Mouse (Mus musculus) forebrain, embryonic 16.5 days (tissue): ENCODE results near the gene H1f0. TPM values are rescaled to one million over a fixed set of nuclear protein-coding genes. Genes with fewer than 3 reads are reported as not detected.
A peak's percentile ranks its signal among the peaks of the same experiment; 100 is the strongest.

Source experiments
- ATAC-seq: fragments of 200-750 bp; cut with Nextera tagmentation; 2 replicates; pipeline ENCODE4 v1.8.0; 2017; ENCODE audit warnings: mild to moderate bottlenecking, moderate library complexity
- H3K27ac ChIP-seq: fragments of 300-500 bp; sonication (generic); 2 replicates; pipeline ENCODE4 v1.5.1; 2014; ENCODE audit warnings: low read length, control low read depth
- H3K27me3 ChIP-seq: fragments of 300-500 bp; sonication (generic); replicated peaks from 2 replicates; pipeline ENCODE4 v1.6.1; 2014; ENCODE audit warnings: low read length; ENCODE audit not compliant: control insufficient read depth, insufficient read depth
- H3K36me3 ChIP-seq: fragments of 300-500 bp; sonication (generic); 2 replicates; pipeline ENCODE4 v1.6.1; 2014; ENCODE audit not compliant: control insufficient read depth, insufficient read depth
- H3K4me1 ChIP-seq: fragments of 300-500 bp; sonication (generic); replicated peaks from 2 replicates; pipeline ENCODE4 v1.6.1; 2014; ENCODE audit warnings: low read length; ENCODE audit not compliant: control insufficient read depth, insufficient read depth
- H3K4me2 ChIP-seq: fragments of 300-500 bp; sonication (generic); 2 replicates; pipeline ENCODE4 v1.6.1; 2014; ENCODE audit warnings: mild to moderate bottlenecking, low read length, control low read depth
- H3K4me3 ChIP-seq: fragments of 300-500 bp; sonication (generic); replicated peaks from 2 replicates; pipeline ENCODE4 v1.5.1; 2014; ENCODE audit warnings: mild to moderate bottlenecking, low read length, control low read depth
- H3K9ac ChIP-seq: fragments of 300-500 bp; sonication (generic); replicated peaks from 2 replicates; pipeline ENCODE4 v1.6.1; 2014; ENCODE audit warnings: low read depth, low read length, control low read depth
- H3K9me3 ChIP-seq: fragments of 300-500 bp; sonication (generic); 2 replicates; pipeline ENCODE4 v1.6.1; 2016; ENCODE audit warnings: low read length; ENCODE audit not compliant: control insufficient read depth
- WGBS: fragments of 180-500 bp; shearing (Covaris S2); extraction: QIAGEN DNeasy Blood & Tissue Kit; methylation state at CpG from one replicate; pipeline ENCODE4 v1.1.7; 2014; 5-methylcytosine and 5-hydroxymethylcytosine counted together
- polyA plus RNA-seq: library from polyadenylated mRNA; unstranded; fragments of >200 nt; fragmentation: Nextera tagmentation; extraction: Ambion mirVana; gene quantifications from 2 replicates; pipeline ENCODE4 v1.2.1, GENCODE M21; 2015

Gene H1f0
- polyA plus RNA-seq, 1 experiment from 2014 or later, result 403 TPM

DNA sequence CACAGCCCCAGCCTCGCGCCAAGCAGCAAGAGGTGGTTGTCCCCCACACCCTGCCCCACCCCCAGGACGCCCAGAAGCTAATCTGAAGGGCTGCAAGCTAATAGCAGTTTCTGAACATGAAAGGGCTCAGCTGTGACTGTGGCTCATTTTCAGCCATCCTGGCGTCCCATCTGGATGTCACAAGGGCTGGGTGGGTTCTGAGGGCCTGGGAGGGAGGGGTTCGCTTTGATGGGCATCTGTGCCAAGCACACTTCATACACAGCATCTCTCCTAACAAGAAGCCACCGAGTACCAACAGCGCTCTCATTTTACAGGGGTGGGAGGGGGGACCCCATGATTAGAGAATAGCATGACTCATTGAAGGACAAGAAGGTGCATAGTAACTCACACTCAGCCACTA lies 14.9 kb upstream of the H1f0 start:
- Histone ChIP-seq H3K9ac (no peak overlapping the region), H3K4me1 (peaks cover 8% of the 10 kb centered on the region; the same call in 1 of the 2 replicates), H3K9me3 (no peaks in the 10 kb centered on the region), H3K4me2 (no peak overlapping the region), H3K27me3 (no peaks in the 10 kb centered on the region), H3K36me3 (no peaks in the 10 kb centered on the region), H3K4me3 (no peak overlapping the region), H3K27ac (no peak overlapping the region)
- peak; percentile 38 for ATAC-seq
- WGBS, result 50% methylated on average over 7 of the region's 7 CpGs

DNA sequence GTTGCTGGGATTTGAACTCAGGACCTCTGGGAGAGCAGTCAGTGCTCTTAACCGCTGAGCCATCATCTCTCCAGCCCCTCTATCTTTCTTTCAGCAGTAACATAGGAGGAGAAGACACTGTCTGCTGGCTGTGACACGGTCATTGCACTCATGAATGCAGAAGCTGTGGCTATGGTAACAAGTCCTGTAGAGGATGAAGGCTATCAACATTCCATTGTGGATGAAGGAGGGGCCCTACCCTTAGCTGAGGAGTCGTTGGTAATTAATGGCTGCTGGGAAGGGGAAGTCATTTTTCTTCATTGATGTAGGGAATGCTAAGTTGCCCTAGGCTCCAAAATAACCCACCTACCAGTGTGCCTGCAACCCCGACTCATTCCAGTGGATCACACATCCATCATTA lies 10.1 kb upstream of the H1f0 start:
- 42% methylated on average over 4 of the region's 4 CpGs for WGBS
- Histone ChIP-seq H3K36me3 (no peaks in the 10 kb centered on the region), H3K4me3 (no peak overlapping the region), H3K27me3 (no peaks in the 10 kb centered on the region), H3K4me1 (peaks cover 5% of the 10 kb centered on the region; the same call in 1 of the 2 replicates), H3K9me3 (no peaks in the 10 kb centered on the region), H3K4me2 (no peak overlapping the region), H3K9ac (no peak overlapping the region), H3K27ac (no peak overlapping the region)
- ATAC-seq, result no peak

DNA sequence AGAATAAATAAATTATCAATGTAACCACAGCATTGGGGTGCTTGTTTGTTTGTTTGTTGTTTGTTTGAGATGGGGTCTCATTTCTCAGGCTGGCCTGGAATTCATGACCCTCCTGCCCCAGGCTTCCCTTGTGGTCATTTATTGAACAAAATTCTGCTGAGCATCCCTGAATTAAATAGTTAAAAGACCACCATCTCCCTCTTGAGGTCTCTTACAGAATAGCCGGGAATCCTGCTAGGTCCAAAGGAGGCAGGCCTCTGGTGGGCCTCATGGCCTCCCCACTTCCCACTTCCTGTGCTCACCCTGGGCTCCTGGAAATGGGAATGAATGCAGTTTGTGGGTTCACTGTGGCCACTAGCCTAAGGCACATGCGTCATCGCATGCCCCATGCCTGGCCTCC lies 9.4 kb upstream of the H1f0 start:
- no peak overlapping the region for H3K27ac ChIP-seq
- no peak overlapping the region for H3K4me2 ChIP-seq
- H3K27me3 ChIP-seq, result no peaks in the 10 kb centered on the region
- no peaks in the 10 kb centered on the region for H3K36me3 ChIP-seq
- no peak overlapping the region for H3K4me3 ChIP-seq
- 63% methylated on average over 3 of the region's 3 CpGs for WGBS
- H3K4me1 ChIP-seq, result no peaks in the 10 kb centered on the region
- no peaks in the 10 kb centered on the region for H3K9me3 ChIP-seq
- H3K9ac ChIP-seq, result no peak overlapping the region
- ATAC-seq, result no peak

DNA sequence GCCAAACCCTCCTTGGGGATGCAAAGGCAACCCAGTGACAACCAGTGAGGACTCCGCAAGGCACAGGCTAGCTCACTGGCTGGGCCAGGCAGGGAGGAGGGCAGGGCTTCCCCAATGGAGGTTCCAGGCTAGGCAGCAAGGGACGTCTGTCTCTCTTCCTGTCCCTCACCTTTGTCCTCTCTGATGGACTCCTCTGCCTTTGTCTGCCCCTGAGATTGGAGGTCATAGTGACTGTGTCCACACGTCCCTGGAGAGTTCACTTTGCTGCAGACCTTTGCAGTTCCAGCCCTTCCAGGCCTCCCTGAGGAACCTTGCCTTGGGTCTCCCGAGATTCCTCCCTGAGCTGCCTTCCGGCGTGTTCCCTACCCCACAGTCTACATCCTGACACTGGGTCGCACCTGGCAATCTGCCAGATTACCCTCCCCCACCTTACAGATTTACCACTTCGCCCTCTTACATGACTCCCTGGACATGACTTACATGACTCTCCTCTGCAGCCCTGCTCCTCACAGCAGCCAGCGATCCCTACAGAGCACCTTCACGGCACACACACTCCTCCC lies 5.5 kb upstream of the H1f0 start:
- Histone ChIP-seq H3K4me3 (no peak overlapping the region), H3K27me3 (no peaks in the 10 kb centered on the region), H3K27ac (no peak overlapping the region), H3K9ac (no peak overlapping the region), H3K36me3 (no peaks in the 10 kb centered on the region), H3K4me1 (peaks cover 19% of the 10 kb centered on the region), H3K9me3 (no peaks in the 10 kb centered on the region), H3K4me2 (no peak overlapping the region)
- ATAC-seq, result no peak
- 65% methylated on average over 10 of the region's 10 CpGs for WGBS

DNA sequence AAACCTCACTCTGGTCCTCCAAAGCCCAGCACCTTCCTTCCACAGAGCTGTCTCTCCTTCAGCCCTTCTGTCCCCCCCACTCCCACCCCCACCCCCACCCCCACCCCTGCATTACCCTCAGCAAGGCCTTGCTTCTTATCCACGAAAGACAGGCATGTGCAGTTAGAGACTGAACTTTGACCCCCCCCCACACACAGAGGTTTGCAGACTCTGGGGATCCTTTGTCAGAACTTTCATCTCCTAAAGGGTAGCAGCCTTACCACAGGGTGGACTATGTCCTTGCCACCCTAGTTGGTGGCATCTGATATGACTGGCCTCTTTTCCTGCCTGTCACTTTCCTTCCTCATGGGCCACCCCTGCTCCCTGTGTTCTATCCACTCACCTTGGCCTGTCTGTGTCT lies 4.9 kb upstream of the H1f0 start:
- no peak for ATAC-seq
- H3K9me3 ChIP-seq, result no peaks in the 10 kb centered on the region
- 75% methylated on average over 1 of the region's 1 CpGs for WGBS

DNA sequence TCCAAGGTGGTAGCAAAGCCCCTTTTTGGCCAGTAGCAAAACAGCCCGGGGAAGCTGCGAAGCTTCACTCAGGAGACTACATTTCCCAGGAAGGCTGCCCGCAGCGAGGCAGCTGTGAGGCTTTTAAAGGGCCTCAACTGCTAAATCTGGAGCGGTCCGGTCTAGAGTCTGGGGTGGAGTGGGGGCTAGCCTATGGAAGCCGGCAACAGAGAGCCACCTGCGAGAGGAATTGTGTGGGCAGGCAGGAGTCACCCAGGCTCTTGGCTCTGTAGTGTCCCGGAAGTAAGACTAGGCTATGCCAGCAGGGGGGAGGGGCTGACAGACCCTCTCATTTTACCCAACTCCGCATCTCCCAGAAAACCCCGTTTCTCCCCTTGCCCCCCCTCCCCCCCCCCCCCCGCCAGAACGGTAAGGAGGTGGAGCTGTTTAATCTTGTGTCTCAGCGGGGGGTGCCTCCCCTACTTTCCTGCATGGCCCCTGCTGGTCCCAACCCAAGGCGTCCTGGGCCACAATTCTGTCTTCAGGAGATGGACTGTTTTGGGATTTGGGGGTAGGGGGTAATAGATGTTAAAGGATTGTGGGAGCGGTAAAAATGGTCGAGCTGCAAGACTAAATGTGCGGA lies 2.5 kb upstream of the H1f0 start:
- peaks cover 34% of the 10 kb centered on the region for H3K4me1 ChIP-seq
- H3K36me3 ChIP-seq, result no peaks in the 10 kb centered on the region
- H3K4me2 ChIP-seq, result peak overlapping the region; percentile 39
- H3K9me3 ChIP-seq, result no peaks in the 10 kb centered on the region
- no peaks in the 10 kb centered on the region for H3K27me3 ChIP-seq
- no peak for ATAC-seq
- no peak overlapping the region for H3K27ac ChIP-seq
- peak overlapping the region; percentile 17; the same call in 1 of the 2 replicates for H3K4me3 ChIP-seq
- peak overlapping the region; percentile 32; the same call in 1 of the 2 replicates for H3K9ac ChIP-seq
- 13% methylated on average over 15 of the region's 18 CpGs for WGBS

More for the DNA sequence above, 4.9 kb upstream of the H1f0 start:
- H3K36me3 ChIP-seq, result no peaks in the 10 kb centered on the region
- peaks cover 20% of the 10 kb centered on the region for H3K4me1 ChIP-seq
- H3K4me3 ChIP-seq, result no peak overlapping the region
- H3K9ac ChIP-seq, result no peak overlapping the region
- H3K27me3 ChIP-seq, result no peaks in the 10 kb centered on the region
- H3K27ac ChIP-seq, result no peak overlapping the region
- no peak overlapping the region for H3K4me2 ChIP-seq

GRCm38 (mm10) chr15:79026511-79027290 lies 1.5 kb upstream of the H1f0 start:
- peak overlapping the region; percentile 85 for H3K4me2 ChIP-seq
- H3K4me1 ChIP-seq, result peaks cover 40% of the 10 kb centered on the region
- peak overlapping the region; percentile 82 for H3K4me3 ChIP-seq
- H3K9ac ChIP-seq, result peak overlapping the region; percentile 93; the same call in 1 of the 2 replicates
- no peaks in the 10 kb centered on the region for H3K27me3 ChIP-seq
- H3K36me3 ChIP-seq, result no peaks in the 10 kb centered on the region
- ATAC-seq, result no peak
- 32% methylated on average over 14 of the region's 14 CpGs for WGBS
- no peaks in the 10 kb centered on the region for H3K9me3 ChIP-seq
- H3K27ac ChIP-seq, result peak overlapping the region; percentile 82; the same call in 1 of the 2 replicates

- peak; percentile 9; the same call in 1 of the 2 replicates for ATAC-seq
- H3K4me3 ChIP-seq, result peak overlapping the region; percentile 82
- H3K27ac ChIP-seq, result peak overlapping the region; percentile 82
- H3K27me3 ChIP-seq, result no peaks in the 10 kb centered on the region
- H3K9ac ChIP-seq, result peak overlapping the region; percentile 93
- H3K4me1 ChIP-seq, result peaks cover 47% of the 10 kb centered on the region
- 6% methylated on average over 44 of the region's 46 CpGs for WGBS
- peak overlapping the region; percentile 85 for H3K4me2 ChIP-seq
- H3K36me3 ChIP-seq, result no peaks in the 10 kb centered on the region
- H3K9me3 ChIP-seq, result no peaks in the 10 kb centered on the region
Measured at GRCm38 (mm10) chr15:79027291-79028205, 702 bp upstream of the H1f0 start.
